Mouse (Mus musculus) liver, adult 2 months (tissue): ENCODE results near the gene Elf2. TPM values are rescaled to one million over a fixed set of nuclear protein-coding genes. Genes with fewer than 3 reads are reported as not detected.

Experiments
- DNase-seq: peaks from one replicate; pipeline ENCODE4 v3.0.0-alpha.2; 2011; ENCODE audit warnings: low read depth, low spot score; ENCODE audit errors: extremely low read depth
- H3K27ac ChIP-seq: fragments of 200-500 bp; replicated peaks from 2 replicates; pipeline ENCODE4 v1.5.1; 2012; ENCODE audit warnings: low read depth, mild to moderate bottlenecking, control low read depth, inconsistent platforms, low read length; ENCODE audit not compliant: insufficient read depth
- H3K27me3 ChIP-seq: fragments of 200-500 bp; 2 replicates; pipeline ENCODE4 v1.6.1; 2012; ENCODE audit warnings: mild to moderate bottlenecking, moderate library complexity, low read length, inconsistent platforms; ENCODE audit not compliant: control insufficient read depth, insufficient read depth
- H3K36me3 ChIP-seq: fragments of 200-500 bp; 2 replicates; pipeline ENCODE4 v1.6.1; 2012; ENCODE audit warnings: low read length, inconsistent platforms; ENCODE audit not compliant: control insufficient read depth, insufficient read depth
- H3K4me1 ChIP-seq: fragments of 200-500 bp; 2 replicates; pipeline ENCODE4 v1.6.1; 2011; ENCODE audit warnings: low read length; ENCODE audit not compliant: control insufficient read depth, insufficient read depth
- H3K4me3 ChIP-seq: fragments of 200-500 bp; 2 replicates; pipeline ENCODE4 v1.5.1; 2011; ENCODE audit warnings: low read depth, mild to moderate bottlenecking, control low read depth, low read length, moderate library complexity; ENCODE audit not compliant: insufficient read depth
- H3K79me2 ChIP-seq: fragments of 200-500 bp; 2 replicates; pipeline ENCODE4 v1.6.1; 2012; ENCODE audit warnings: inconsistent platforms, mild to moderate bottlenecking, low read length, moderate library complexity; ENCODE audit not compliant: control insufficient read depth, insufficient read depth
- H3K9ac ChIP-seq: fragments of 200-500 bp; 2 replicates; pipeline ENCODE4 v1.6.1; 2012; ENCODE audit warnings: low read depth, mild to moderate bottlenecking, control low read depth, inconsistent platforms, low read length
- CTCF ChIP-seq: fragments of 200-500 bp; IDR thresholded peaks from 2 replicates; pipeline ENCODE4 v1.5.1; 2011; ENCODE audit warnings: low read depth, low read length, control low read depth
- POLR2A ChIP-seq: fragments of 200-500 bp; IDR thresholded peaks from 2 replicates; pipeline ENCODE4 v1.6.1; 2011; ENCODE audit warnings: low read length, control low read depth; ENCODE audit not compliant: insufficient read depth; ENCODE audit errors: extremely low read depth
- whole genome bisulfite sequencing: fragments of 180-500 bp; shearing (Covaris S2); methylation state at CpG from one replicate; pipeline ENCODE4 v1.1.7; 2018; 5-methylcytosine and 5-hydroxymethylcytosine counted together
- polyA plus RNA-seq: library from polyadenylated mRNA; depleted of rRNA; stranded (reverse); fragments of >200 nt; gene quantifications from 2 replicates; pipeline ENCODE4 v1.2.3, GENCODE M21; 2012
- total RNA-seq: library from RNA; depleted of rRNA; stranded (reverse); fragments of >200 nt; gene quantifications from 2 replicates; pipeline ENCODE4 v1.2.3, GENCODE M21; 2014

The Elf2 gene
- total and polyA plus RNA-seq, 2 experiments = 14.0 to 23.8 TPM

- 50% methylated on average over 10 of the region's 10 CpGs for WGBS
- Histone ChIP-seq H3K27ac (peak overlapping the region; percentile 84), H3K36me3 (no peaks in the 10 kb centered on the region), H3K4me1 (peaks cover 33% of the 10 kb centered on the region), H3K79me2 (peaks cover 30% of the 10 kb centered on the region; the same call in 1 of the 2 replicates), H3K9ac (peak overlapping the region; percentile 54), H3K27me3 (no peaks in the 10 kb centered on the region), H3K4me3 (peak overlapping the region; percentile 33; the same call in 1 of the 2 replicates)
- DNase-seq = peak; percentile 77
- peak; percentile 75 for TF ChIP-seq CTCF
- no peak for TF ChIP-seq POLR2A
These were observed 112.2 kb downstream of the Elf2 start for GRCm38 (mm10) chr3:51228038-51228820.

- Histone ChIP-seq H3K27me3 (no peaks in the 10 kb centered on the region), H3K9ac (peak overlapping the region; percentile 67)
- WGBS = 40% methylated on average over 3 of the region's 3 CpGs
These were observed 113.9 kb downstream of the Elf2 start for GRCm38 (mm10) chr3:51226601-51227000.

DNA sequence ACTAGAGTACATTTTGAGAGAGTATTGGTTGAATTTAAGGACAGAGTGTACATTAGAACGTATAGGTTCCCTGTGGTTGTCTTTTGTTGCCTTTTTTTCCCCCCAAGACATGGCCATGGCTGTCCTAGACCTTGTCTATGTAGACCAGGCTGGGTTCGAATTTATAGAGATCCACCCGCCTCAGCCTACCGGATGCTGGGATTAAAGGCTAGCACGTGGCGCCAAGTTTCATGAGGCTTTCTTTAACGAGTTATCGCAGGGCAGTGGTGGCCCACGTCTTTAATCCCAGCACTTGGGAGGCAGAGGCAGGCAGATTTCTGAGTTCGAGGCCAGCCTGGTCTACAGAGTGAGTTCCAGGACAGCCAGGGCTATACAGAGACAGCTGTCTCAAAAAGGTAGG is 114.5 kb downstream of the Elf2 start:
- Histone ChIP-seq H3K27ac (peak overlapping the region; percentile 43), H3K9ac (peak overlapping the region; percentile 67), H3K4me3 (peak overlapping the region; percentile 59), H3K79me2 (peaks cover 27% of the 10 kb centered on the region; the same call in 1 of the 2 replicates), H3K4me1 (peaks cover 23% of the 10 kb centered on the region), H3K27me3 (no peaks in the 10 kb centered on the region), H3K36me3 (no peaks in the 10 kb centered on the region)
- no peak for DNase-seq
- TF ChIP-seq CTCF (no peak), POLR2A (no peak)
- 80% methylated on average over 10 of the region's 10 CpGs for WGBS

More at GRCm38 (mm10) chr3:51226601-51227000, 113.9 kb downstream of the Elf2 start:
- Histone ChIP-seq H3K4me3 (peak overlapping the region; percentile 59), H3K27ac (peak overlapping the region; percentile 43; the same call in 1 of the 2 replicates), H3K36me3 (no peaks in the 10 kb centered on the region), H3K79me2 (peaks cover 30% of the 10 kb centered on the region; the same call in 1 of the 2 replicates), H3K4me1 (peaks cover 28% of the 10 kb centered on the region)
- no peak for DNase-seq
- no peak for TF ChIP-seq POLR2A
- TF ChIP-seq CTCF = no peak

GRCm38 (mm10) chr3:51225226-51225750 is 115.2 kb downstream of the Elf2 start:
- Histone ChIP-seq H3K79me2 (peaks cover 23% of the 10 kb centered on the region; the same call in 1 of the 2 replicates), H3K9ac (peak overlapping the region; percentile 100), H3K4me1 (peaks cover 19% of the 10 kb centered on the region; the same call in 1 of the 2 replicates), H3K36me3 (no peaks in the 10 kb centered on the region), H3K27me3 (no peaks in the 10 kb centered on the region), H3K27ac (peak overlapping the region; percentile 94), H3K4me3 (peak overlapping the region; percentile 59)
- TF ChIP-seq CTCF (no peak), POLR2A (no peak)
- no peak for DNase-seq
- 2% methylated on average over 39 of the region's 39 CpGs for WGBS

DNA sequence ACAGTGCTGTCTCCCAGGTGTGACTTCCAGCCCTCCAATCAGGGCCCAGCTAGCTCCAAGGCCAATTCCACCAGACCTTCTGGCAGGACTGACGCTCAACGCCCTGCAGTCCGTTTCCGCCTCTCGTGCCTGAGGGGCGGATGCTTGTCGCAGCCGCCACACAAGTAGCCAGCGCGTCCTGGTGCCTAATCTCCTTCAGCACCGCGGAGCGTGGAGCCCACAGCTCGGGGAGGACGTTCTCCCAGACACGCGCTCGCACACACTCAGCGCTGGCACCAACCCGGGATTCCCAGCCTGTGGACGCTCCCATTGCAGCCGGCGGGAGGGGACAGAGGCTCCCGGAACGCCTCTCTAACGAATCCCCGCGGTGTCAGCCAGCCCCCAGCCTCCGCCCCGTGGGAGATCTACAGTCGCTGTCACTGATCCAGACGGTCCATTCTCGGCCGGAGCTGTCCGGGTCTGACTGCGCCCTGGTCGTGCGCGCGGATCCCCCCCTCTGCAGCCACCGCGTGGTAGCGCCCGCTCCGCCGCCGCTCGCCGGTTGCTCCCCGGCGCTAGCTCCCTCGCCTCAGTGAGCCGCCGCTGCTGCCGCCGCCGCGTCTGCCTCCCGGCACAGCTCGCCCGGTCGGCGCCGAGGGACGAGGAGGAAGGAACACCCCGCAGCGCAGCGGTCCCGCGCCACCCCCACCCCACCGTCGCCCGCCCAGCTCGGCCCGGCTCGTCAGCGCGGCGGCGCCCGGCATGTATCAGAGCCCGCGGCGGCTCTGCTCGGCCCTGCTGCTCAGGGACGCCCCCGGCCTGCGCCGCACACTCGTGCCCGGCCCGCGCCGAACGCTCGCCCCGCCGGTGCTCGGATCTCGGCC is 115.9 kb downstream of the Elf2 start, which contains the start of gene Noct:
Noct (plus strand) TSS at position 85 of the 863 bp plus-strand sequence.
- no peaks in the 10 kb centered on the region for H3K27me3 ChIP-seq
- WGBS = under 1% methylated on average over 100 of the region's 100 CpGs

More for the DNA sequence above, 115.9 kb downstream of the Elf2 start, which contains the start of gene Noct:
- peaks cover 14% of the 10 kb centered on the region; the same call in 1 of the 2 replicates for H3K4me1 ChIP-seq
- DNase-seq = peak; percentile 89
- H3K27ac ChIP-seq = peak within 1 kb of the TSS; percentile 94
- H3K79me2 ChIP-seq = peaks cover 18% of the 10 kb centered on the region; the same call in 1 of the 2 replicates
- no peak for TF ChIP-seq CTCF
- peak; percentile 89 for TF ChIP-seq POLR2A
- peak within 1 kb of the TSS; percentile 59 for H3K4me3 ChIP-seq
- H3K9ac ChIP-seq = peak within 1 kb of the TSS; percentile 100
- no peaks in the 10 kb centered on the region for H3K36me3 ChIP-seq
